Mouse (Mus musculus) heart, embryonic 15.5 days (tissue): ENCODE measurements around the gene Hmgcr. TPM values are rescaled to one million over a fixed set of nuclear protein-coding genes. Genes with fewer than 3 reads are reported as not detected.

Source experiments
- ATAC-seq: fragments of 200-750 bp; cut with Nextera tagmentation; replicated peaks from 2 replicates; pipeline ENCODE4 v1.8.0; 2017; ENCODE audit warnings: low read depth, moderate TSS enrichment; ENCODE audit not compliant: insufficient number of reproducible peaks, insufficient read depth, low FRiP score
- H3K27ac ChIP-seq: fragments of 300-500 bp; sonication (generic); 2 replicates; pipeline ENCODE4 v1.5.1; 2015; ENCODE audit warnings: mild to moderate bottlenecking, inconsistent platforms
- H3K27me3 ChIP-seq: fragments of 300-500 bp; sonication (generic); 2 replicates; pipeline ENCODE4 v1.6.1; 2015; ENCODE audit warnings: inconsistent platforms
- H3K36me3 ChIP-seq: fragments of 300-500 bp; sonication (generic); 2 replicates; pipeline ENCODE4 v1.6.1; 2015; ENCODE audit warnings: mild to moderate bottlenecking, inconsistent platforms
- H3K4me1 ChIP-seq: fragments of 300-500 bp; sonication (generic); replicated peaks from 2 replicates; pipeline ENCODE4 v1.6.1; 2015; ENCODE audit warnings: inconsistent platforms
- H3K4me2 ChIP-seq: fragments of 300-500 bp; sonication (generic); 2 replicates; pipeline ENCODE4 v1.6.1; 2015; ENCODE audit warnings: inconsistent platforms, mild to moderate bottlenecking, moderate library complexity
- H3K4me3 ChIP-seq: fragments of 300-500 bp; sonication (generic); 2 replicates; pipeline ENCODE4 v1.5.1; 2015; ENCODE audit warnings: mild to moderate bottlenecking, inconsistent platforms
- H3K9ac ChIP-seq: fragments of 300-500 bp; sonication (generic); 2 replicates; pipeline ENCODE4 v1.6.1; 2015; ENCODE audit warnings: mild to moderate bottlenecking, inconsistent platforms
- H3K9me3 ChIP-seq: fragments of 300-500 bp; sonication (generic); replicated peaks from 2 replicates; pipeline ENCODE4 v1.6.1; 2016; ENCODE audit warnings: inconsistent platforms
- WGBS: fragments of 180-500 bp; shearing (Covaris S2); methylation state at CpG from one replicate; pipeline ENCODE4 v1.1.7; 2015; ENCODE audit warnings: mixed read lengths; 5-methylcytosine and 5-hydroxymethylcytosine counted together
- polyA plus RNA-seq: library from polyadenylated mRNA; unstranded; fragments of >200 nt; fragmentation: Nextera tagmentation; extraction: Ambion mirVana; gene quantifications from 2 replicates; pipeline ENCODE4 v1.2.1, GENCODE M21; 2015

Gene Hmgcr
- polyA plus RNA-seq, 1 experiment from 2014 or later = 22.4 TPM

DNA sequence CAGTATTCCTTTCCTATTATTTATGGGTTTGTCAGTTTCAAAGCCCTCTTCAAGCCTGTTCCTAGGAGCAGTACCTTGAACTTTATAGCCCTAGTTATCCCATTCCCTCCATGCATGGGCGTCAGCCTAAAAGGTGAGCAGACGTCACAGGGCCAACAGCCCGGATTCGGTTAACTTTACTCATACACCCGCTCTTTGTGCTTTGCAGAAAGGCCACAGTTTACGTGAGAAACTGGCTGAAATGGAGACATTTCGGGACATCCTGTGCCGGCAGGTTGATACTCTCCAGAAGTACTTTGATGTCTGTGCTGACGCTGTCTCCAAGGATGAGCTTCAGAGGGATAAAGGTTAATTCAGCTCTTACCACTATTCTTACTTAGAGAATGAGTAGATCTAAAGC, 71.6 kb downstream of the Hmgcr start:
- Histone ChIP-seq H3K4me3 (no peak overlapping the region), H3K9me3 (no peaks in the 10 kb centered on the region), H3K4me2 (no peak overlapping the region), H3K4me1 (no peaks in the 10 kb centered on the region), H3K27ac (no peak overlapping the region), H3K36me3 (peaks cover 24% of the 10 kb centered on the region; the same call in 1 of the 2 replicates), H3K27me3 (no peaks in the 10 kb centered on the region), H3K9ac (no peak overlapping the region)
- no peak for ATAC-seq
- WGBS = 91% methylated on average over 9 of the region's 9 CpGs

Other genes starting within 250 kb of the Hmgcr start
- gene Ankdd1b, start 199.7 kb downstream of the Hmgcr start, polyA plus RNA-seq = 0.59 and 1.1 TPM in 2 replicates
- not detected in 2 replicates for gene Gm17622, start 180.2 kb downstream of the Hmgcr start, polyA plus RNA-seq
- 6.4 and 7.2 TPM in 2 replicates for gene Polk, start 128.4 kb downstream of the Hmgcr start, polyA plus RNA-seq
- gene Col4a3bp, start 128.3 kb downstream of the Hmgcr start, polyA plus RNA-seq = 8.3 and 8.4 TPM in 2 replicates
- not detected in 2 replicates for gene Ankrd31, start 77.3 kb upstream of the Hmgcr start, polyA plus RNA-seq